Mouse (Mus musculus) heart, postnatal 25 days (tissue): ENCODE results near the gene Cxcl10. TPM values are rescaled to one million over a fixed set of nuclear protein-coding genes. Genes with fewer than 3 reads are reported as not detected.
A peak's percentile ranks its signal among the peaks of the same experiment; 100 is the strongest.
"Not testable (repeated sequence)": the region's sequence is repeated elsewhere in the genome, so short reads cannot be mapped to it uniquely, and the experiment has no call there.

Source experiments
- DNase-seq: peaks from one replicate; pipeline ENCODE4 v3.0.0; 2022; ENCODE audit warnings: low spot score
- intact Hi-C: fragments of 180-260 bp; cut with DNase I; formaldehyde crosslinking; loops from one replicate; pipeline ENCODE4 v1.15.1; 2025
- total RNA-seq, 2 experiments: library from RNA; stranded (reverse); gene quantifications; 2 replicates each; pipeline ENCODE4 v1.2.3; 2021

Gene Cxcl10
- total RNA-seq, 2 experiments from 2014 or later = not detected

DNA sequence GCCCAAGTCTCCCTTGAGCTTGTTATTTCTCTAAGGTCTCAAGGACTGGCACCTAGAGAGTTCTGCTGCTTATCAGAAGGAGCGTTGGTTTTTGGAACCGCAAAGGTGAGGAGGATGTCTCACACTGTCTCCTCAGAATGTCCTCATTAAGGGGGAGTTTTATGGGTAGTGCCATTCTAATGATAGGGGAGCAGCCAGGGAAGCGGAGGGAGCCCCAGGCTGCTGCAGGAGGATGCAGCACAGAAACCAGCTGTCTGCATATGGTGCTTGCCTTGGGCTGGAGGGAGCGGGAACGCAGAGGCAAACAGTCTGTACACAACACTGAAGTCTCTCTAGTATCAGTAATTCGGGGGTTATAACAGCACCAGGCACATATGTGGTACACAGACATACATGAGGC lies 22.2 kb upstream of the Cxcl10 start:
- DNase-seq = no peak
- intact Hi-C loops = loop anchor here (2.0 kb wide), 1 partner anchor 36 kb away; no protein-coding TSS in a partner anchor

DNA sequence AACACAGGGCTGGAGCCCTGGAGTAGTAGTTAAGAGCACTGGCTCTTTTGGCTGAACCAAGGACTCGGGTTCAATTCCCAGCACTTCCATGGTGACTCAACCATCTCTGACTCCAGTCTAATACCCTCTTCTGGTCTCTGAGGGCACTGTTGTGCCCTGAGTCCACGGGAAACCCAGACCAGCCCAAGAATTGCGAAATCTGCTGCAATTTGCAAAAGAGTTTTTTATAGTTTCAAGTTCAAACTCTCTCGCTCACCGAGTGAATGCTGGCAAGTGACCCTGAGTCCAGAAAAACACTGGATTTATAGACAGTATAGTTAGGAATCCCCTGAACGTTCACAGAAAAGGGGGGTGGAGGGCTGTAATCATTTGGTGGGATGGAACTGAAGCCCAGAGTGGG lies 21.7 kb upstream of the Cxcl10 start:
- intact Hi-C loops = loop anchor here (2.0 kb wide), 1 partner anchor 36 kb away; no protein-coding TSS in a partner anchor
- no peak for DNase-seq

DNA sequence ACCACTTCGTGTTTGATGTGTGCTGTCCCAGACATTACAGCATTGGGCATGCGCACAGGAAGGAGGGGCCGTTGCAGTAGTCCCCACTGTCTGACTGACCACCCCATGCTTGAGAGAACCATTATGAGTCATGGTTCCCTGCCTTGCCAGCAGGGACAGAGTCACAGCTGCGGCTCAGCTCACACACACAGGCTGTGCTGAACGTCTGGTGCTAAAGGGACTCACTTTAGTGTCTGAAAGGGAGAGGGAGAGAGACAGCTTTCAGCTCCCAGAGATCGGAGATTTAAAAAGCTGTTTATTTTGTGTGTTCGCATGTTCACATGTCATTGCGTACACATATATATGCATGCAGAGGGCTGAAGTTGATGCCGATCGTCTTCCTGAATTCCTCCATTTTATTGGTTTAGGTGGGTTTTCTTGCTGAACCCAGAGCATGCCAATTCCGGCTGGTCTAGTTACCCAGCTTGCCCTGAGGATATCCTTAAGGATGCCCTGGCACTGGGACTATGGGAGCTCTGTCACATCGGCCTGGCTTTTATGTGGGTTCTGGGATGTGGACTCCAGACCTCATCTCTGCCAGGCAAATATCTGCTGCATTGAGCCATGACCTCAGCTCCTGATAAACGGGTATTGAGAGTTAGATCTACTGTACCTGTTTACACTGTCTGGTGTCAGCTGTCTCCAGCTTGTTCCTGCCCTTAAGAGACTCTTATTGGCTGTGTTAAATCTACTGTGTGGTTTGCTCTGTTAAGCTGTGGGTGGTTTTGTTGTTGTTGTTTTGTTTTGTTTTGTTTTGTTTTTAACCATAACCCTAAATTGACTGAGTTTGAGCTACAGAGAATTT lies 20.7 kb upstream of the Cxcl10 start:
- intact Hi-C loops = no loop called here
- DNase-seq = no peak

DNA sequence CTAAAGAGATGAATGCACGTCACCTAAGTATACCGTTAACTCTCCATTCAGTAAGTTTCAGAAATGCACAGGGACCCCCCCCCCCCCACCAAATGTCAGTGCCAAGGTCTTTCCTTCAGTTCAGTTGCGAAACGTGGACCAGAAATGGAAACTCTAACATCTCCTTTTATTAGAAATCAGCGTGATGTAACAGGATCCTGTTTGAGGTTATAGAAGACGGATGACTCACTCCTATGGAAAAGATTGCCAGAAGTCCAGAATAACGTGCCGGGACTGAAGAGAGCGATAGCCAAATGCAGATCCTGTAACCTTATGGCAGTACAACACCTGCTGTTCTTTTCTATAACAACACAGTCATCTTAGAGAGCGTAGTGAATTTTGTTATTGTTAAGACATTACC lies 19.7 kb upstream of the Cxcl10 start:
- intact Hi-C loops = no loop called here
- no peak for DNase-seq

DNA sequence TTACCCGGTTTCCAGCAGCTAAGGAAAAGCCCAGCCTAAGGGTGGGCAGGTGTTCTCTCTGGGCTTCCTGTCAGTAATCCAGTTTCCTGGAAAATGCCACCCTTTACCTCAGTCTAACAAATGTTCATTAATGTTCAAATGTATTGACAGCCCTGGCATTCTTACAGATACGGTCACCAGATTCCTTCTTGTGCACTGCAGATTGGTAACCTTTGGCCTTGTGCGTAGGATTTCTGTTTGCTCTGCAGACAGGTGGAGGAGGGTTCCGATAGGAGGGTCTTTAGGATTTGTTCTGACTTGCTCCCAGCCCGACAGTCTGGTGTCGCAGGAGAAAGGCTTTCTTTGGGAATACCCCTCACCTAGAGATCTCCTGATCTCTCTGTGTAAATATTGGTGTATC lies 17.9 kb upstream of the Cxcl10 start:
- DNase-seq = no peak
- intact Hi-C loops = no loop called here

DNA sequence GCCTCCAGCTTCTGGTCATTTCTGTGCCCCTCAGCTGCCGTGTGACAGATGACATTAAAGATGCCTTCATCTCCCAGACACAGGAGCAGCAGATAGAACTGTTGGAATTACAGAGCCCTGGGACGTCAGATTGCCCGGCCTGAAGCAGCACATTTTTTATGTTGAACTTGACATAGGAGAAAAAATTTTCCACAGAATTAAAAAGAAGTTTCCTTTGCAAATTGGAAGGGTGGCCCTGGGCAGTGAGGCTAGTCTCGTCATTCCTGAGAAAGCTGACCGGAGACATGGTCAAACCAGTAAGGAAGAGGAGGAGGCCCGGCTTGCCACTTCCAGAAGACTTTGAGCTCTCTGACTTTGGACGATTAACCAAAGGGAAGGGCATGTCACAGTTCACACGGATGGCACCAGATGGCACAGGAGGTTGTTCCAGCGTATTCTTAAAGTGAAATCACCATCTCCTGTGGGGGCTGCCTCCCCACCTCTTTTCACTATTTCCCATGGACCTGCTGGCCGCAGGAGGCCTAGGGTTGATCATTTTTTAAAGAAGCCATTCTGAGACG lies 16.5 kb upstream of the Cxcl10 start:
- no peak for DNase-seq
- intact Hi-C loops = no loop called here

DNA sequence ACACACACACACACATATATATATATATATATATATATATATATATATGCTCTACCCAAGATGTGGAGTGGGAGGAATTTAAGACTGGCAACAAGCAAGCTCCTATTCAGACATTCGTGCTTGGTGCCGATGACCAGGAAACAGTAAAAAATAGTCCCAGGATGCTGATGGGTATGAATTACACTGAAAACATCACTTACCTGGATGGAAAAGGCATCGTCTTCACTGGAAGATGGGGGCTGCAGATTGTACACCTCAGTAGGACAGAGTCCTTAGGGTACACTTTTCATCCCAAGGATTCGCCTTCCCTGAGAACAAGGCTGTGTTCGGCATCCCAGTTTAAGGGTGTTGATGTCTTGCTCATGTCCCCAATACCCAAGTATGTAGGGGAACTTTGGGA lies 15.3 kb upstream of the Cxcl10 start:
- intact Hi-C loops = no loop called here
- no peak for DNase-seq

DNA sequence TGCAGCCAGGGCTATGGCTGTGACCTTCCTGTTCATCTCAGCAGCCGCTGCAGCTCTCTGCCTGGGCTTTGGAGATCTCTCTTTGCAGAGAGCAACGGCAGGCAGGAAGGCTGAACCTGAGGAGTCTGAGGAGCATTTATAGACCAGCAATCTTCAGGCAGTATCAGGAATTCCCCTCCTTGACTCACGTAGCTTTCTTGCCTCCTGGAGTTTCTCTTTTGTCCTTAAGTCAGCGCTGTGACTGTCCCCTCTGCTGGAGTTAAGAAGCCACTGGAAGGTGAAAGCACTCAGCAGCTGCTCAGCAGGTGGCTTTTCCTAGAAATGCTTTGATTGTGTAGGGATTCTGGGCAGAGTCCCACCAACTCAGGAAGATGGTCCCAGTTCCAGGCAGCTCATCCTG lies 14.5 kb upstream of the Cxcl10 start:
- DNase-seq = no peak
- intact Hi-C loops = no loop called here

DNA sequence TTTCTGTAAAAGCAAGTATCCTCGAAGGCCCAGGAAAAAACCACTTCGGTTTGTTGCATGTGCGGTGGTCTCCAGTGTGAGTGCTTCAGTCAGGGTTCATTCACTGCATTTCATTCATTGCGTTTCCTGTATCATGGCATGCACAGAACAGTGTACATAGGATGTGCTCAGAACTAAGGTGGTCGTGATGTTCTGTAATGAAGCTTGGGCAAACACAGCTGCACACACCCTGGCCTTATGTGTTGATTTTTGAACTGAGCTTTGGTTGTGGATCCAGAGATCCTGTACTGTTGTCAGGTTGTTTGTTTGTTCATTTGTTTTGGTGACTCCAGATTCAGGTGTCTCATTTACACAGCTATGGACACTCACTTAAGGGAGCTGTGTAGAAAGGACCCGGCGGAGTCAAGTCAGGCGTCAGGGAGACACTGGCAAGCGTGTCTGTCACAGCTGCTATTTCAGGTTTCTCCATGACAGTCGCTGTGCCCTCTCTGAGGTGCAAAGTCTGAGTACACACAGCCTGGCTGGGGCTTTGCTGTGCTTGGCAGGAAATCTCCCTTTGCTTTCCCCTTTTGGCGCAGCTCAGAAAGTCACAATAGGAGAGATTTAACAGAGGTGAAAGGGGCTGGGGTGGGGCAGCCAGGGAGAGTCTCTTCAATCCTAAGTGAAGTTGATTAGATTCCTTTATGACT lies 10.2 kb upstream of the Cxcl10 start:
- intact Hi-C loops = no loop called here
- no peak for DNase-seq

DNA sequence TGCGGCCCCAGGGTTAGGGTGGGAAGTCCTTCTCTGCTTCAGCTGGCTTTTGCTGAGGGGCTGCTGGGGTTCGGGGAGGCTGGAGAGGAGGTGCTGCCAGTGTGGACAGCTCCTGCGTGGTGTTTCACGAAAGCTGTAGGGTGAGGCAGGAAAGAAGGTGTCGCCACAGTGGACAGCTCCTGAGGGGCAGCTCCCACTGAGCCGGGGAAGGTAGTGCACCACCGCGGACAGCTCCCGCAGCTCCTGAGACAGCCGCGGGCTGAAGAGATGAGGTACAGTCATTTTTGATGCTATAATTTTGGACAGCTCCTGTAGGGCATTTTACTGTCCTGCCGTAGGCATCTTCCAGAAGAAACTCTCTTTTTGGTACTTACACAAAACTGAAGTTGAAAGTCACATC lies 9.3 kb upstream of the Cxcl10 start:
- intact Hi-C loops = no loop called here
- no peak for DNase-seq

DNA sequence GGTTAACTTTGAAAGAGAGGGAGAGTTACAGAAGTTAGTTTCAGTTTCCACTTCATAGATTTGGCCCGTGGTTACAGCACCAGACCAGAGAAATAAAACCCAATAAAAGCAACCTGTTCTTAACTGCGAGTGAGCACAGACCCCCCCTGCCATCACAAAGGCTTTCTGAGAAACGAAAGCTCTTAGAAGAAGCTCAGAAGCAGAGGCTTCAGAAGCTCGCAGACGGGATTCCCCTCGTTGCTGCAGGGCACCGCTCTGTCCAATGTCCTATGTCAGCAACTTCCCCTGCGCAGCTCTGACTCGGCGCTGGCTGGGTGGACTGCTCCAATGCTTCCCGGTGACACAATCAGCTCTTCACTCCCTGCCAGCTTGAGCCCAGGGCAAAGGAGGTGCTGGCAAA lies 4.8 kb upstream of the Cxcl10 start:
- DNase-seq = peak; percentile 32
- intact Hi-C loops = no loop called here

DNA sequence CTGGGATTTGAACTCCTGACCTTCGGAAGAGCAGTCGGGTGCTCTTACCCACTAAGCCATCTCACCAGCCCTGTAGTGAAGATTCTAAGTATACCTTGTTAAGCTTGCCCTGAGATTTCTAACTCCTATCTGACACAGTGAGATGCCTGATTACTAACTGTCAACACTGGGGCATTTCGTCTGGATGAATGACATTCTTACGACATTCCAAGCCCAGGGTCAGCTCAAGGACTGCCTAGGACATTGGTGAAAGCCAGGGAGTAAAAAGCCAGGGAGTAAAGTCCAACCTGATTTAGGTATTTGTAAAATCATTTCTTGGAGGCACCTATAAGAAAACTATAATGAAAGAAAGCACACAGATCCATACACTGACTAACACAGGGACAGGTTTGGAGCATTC lies 4.0 kb upstream of the Cxcl10 start:
- intact Hi-C loops, DNase-seq: not testable (repeated sequence)

DNA sequence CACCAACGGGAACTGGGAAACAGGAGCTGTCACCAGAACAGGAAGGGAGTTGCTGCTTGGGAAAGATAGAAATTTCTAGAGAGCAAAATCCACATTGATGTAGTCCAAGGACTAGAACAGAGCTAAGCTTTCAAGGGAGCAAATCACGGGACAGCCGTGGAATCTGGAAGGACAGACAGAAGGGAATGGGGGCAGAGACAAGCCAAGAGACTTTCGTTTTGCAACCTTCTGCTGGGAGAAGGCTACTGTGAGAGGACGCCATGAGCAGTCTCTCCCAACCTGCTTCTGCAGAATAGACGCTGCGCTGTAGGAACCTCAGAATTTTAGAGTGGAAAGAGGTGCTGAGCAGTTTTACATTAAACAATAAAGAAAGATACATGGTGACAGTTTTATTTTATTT lies 1.0 kb upstream of the Cxcl10 start:
- no peak for DNase-seq
- intact Hi-C loops = no loop called here

DNA sequence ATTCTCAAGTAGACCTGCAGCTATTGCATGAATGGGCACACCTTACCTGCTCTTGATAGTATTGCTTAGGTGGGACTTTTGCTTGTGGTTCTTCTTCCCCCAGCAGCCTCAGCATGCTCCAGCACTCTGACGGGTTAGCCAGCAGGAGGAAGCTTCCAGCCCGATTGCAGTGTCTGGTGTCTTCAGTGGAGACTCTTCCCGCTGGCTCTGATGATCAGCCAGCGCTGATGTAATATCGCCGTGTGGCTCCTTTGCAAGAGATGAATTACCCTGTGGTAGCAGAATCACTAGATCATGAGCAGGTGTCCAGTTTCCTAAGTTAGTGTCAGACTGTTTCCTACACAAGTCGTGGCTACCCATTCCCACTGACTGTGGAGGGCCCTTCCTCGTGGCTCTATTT lies 3.7 kb downstream of the Cxcl10 start:
- no peak for DNase-seq
- intact Hi-C loops = no loop called here

DNA sequence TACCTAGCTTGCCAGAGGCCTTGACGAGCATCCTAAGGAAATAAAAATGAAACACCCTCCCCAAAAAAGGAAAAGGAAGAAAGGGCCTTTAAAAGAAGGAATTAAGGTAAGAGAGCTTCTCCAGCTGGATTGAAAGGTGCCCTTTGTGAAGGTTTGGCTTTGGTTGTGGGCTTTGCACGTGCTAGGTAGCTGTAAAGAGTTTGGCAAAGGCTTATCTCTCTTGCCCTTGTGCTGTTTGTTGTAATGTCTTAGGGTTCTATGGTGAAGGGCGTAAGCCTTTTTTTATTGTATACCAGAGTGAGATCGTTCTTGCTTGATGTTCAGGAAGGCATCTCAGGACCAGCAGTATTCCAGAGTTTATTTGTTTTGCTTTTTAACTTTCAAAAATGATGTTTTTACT lies 8.1 kb downstream of the Cxcl10 start:
- no peak for DNase-seq
- intact Hi-C loops = no loop called here

DNA sequence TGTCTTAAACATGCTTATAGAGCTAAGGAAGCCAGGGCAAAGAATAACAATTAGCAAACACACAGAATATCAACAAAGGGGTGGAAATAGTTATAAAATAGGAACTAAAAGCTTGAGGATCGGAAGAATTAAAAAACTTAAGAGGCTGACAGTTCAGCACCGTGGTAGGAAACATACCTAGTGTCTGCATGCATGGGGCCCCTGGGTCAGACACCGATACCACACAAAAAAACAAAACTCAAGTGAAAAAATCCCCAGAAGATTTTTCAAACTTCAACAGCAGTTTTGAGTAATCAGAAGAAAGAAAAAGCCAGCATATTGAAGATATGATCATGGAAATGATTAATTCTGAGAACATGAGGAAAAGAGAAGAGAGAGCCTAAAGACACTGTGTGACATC lies 11.9 kb downstream of the Cxcl10 start:
- no peak for DNase-seq
- intact Hi-C loops = no loop called here

DNA sequence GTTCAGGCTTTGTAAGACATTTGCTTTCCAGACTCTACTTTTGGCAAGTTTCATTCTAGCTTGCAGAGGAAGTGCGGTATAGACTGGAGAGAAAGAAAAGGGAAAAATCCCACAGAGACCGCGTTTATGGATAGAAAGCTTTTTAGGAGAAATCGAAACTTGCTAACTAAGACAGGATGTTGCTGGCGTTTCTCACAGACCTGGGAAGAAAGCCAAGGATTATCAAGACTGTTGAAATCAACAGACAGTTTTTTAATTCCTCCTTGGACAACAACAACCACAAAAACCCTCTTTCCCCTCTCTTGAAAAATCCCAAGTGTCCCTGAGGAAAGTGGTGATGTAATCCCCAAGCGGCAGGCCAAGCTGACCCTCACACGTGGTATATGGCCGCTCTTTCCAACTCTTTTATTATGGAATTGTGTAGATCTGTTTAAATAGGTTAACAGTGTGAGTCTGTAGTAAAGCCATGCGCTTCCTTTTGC lies 16.3 kb downstream of the Cxcl10 start:
- intact Hi-C loops = no loop called here
- DNase-seq = peak; percentile 35

DNA sequence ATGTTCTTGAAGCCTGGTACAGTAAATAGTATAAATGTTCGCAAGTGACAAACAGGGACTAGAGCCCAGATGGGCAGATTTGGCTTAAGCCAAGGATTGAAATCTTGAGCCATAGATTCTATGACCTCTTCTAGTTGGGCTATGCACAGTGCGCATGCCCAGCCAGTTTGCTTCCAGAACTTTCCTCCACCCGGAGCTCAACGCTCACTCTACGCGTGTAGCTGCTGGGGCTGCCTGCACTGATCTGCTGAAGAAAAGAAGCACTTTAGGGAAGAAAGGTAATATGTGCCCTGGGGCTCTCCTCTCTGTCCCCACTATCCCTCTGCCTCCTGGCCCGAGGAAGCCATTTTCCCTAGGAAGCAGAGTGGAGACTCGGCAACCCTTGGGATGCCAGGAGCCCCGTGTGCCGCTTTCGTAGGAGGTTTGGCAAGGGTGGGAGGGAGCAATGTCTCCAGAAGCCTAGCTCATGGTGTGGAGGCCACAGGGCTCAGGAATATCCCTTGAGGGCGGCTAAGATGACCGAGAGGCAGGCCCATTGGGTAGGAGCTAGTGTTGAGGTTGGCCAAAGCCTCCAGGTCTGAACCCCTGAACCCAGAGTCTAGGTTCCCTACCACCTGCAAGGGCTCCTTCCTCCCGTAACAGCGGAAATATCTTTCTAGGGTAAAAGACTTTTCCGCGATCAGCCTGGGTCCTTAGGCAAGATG lies 16.9 kb downstream of the Cxcl10 start, which contains the start of gene Art3:
Gene Art3 (plus strand): TSS at position 193 of the 704 bp plus-strand sequence.
- intact Hi-C loops = no loop called here
- DNase-seq = no peak

DNA sequence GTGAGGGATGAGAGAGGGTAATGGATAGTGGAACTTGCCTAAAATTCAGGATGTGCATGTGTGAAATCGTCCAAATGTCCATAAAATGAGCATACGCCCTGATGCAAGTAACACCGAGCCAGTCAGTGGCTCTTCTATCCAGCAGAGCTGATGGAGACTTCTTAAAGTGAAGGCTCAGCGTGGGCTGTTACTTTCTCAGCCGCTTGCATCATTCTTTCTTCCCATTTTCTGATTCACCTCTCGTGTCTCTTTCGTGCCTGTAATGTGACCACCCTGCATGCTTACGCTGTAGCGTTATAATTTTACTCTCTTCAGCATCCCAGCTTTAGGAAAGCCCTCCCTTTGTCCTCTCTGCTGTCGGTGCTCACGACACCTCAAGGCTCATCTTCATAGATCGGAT lies 17.6 kb downstream of the Cxcl10 start:
- intact Hi-C loops = no loop called here
- no peak for DNase-seq

DNA sequence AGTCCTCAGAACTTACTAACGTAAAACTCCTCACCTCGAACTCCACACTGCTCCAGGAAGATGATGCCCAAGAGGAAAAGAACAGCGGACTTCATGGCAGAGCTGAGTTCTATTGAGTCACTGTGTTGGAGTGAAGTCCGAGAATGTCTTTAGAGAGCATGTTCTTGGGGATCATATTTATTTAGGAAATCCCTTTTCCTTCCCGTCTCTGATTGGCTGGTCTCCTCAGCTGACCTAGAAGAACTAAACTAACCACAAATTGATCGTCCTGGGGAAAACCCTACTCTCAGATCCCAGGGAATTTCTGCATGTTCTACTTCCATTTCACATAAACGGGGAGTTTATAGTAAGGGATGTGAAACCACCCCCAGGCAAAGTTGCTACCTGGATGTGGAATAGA lies 20.8 kb downstream of the Cxcl10 start, which contains the start of gene Cxcl9:
Gene Cxcl9 (minus strand): TSS at position 151 of the 400 bp plus-strand sequence.
- DNase-seq = no peak
- intact Hi-C loops = no loop called here
